Comparison of ENCODE assay signal across 24 mouse cellular contexts in the genomic region with DNA sequence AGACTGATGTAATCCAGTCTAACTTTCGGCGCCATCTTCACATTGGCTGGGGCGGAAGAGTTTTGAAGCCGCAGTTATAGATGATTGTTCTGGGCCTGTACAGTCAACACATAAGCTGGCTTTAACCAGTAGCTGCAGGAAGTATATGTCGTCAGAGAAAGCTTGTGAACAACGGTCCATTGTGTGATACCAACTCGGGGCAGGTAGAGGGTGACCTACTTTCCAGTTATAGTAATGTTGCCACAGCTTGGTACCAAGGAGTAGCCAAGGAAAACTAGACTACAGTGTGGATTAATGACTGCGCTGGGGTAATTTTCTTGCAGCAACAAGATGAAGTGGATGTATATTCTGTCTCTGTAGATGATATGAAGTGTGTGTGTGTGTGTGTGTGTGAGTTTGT. TPM values are rescaled to one million over a fixed set of nuclear protein-coding genes. Genes with fewer than 3 reads are reported as not detected.
DNase-seq lines count a peak whose midpoint lies in the region; ATAC-seq and TF ChIP-seq lines count a peak whose summit lies in the region.
"Had no signal": no experiment of that assay in that cellular context is flagged by ENCODE, and none has a peak within 500 bp of the region (broad histone marks: within the 10 kb centered on the region; RNA-seq: fewer than 3 reads in every experiment).

No protein-coding gene starts in this region.

- no peak for TF ChIP-seq EP300 in lung, postnatal 0 days (IDR thresholded peaks at IDR 0.05)
- no peak for TF ChIP-seq EP300 in stomach, postnatal 0 days (optimal IDR thresholded peaks at IDR 0.05)

- H3K36me3 ChIP-seq in lung, postnatal 0 days (ENCODE audit: insufficient read depth, low read length), result no peaks in the 10 kb centered on the region
- no peaks in the 10 kb centered on the region for H3K36me3 ChIP-seq in stomach, postnatal 0 days (ENCODE audit: control insufficient read depth, insufficient read depth, low read length)
- H3K36me3 ChIP-seq: embryonic facial prominence, embryonic 12.5 days; embryonic facial prominence, embryonic 15.5 days; forebrain, embryonic 12.5 days; forebrain, embryonic 15.5 days; heart, embryonic 10.5 days; heart, embryonic 13.5 days had no signal

- no peak overlapping the region for H3K27ac ChIP-seq in lung, postnatal 0 days (ENCODE audit: low read length)
- H3K27ac ChIP-seq in stomach, postnatal 0 days (replicated peaks), result peak overlapping the region; percentile 67
- H3K27ac ChIP-seq: embryonic facial prominence, embryonic 12.5 days; embryonic facial prominence, embryonic 15.5 days; forebrain, embryonic 12.5 days; forebrain, embryonic 15.5 days; heart, adult 2 months; heart, embryonic 10.5 days; heart, embryonic 13.5 days; hindbrain, embryonic 14.5 days; hindbrain, postnatal 0 days had no signal

- no peaks in the 10 kb centered on the region for H3K9me3 ChIP-seq in lung, postnatal 0 days (ENCODE audit: low read length)
- no peaks in the 10 kb centered on the region for H3K9me3 ChIP-seq in stomach, postnatal 0 days (ENCODE audit: control insufficient read depth, low read length)
- H3K9me3 ChIP-seq: embryonic facial prominence, embryonic 12.5 days; embryonic facial prominence, embryonic 15.5 days; forebrain, embryonic 12.5 days; forebrain, embryonic 15.5 days; heart, embryonic 10.5 days; heart, embryonic 13.5 days had no signal

- H3K4me3 ChIP-seq in lung, postnatal 0 days (ENCODE audit: low read depth, low read length), result no peak overlapping the region
- no peak overlapping the region for H3K4me3 ChIP-seq in stomach, postnatal 0 days (ENCODE audit: low read depth, low read length)
- H3K4me3 ChIP-seq: embryonic facial prominence, embryonic 12.5 days; embryonic facial prominence, embryonic 15.5 days; forebrain, embryonic 12.5 days; forebrain, embryonic 15.5 days; heart, adult 2 months; heart, embryonic 10.5 days; heart, embryonic 13.5 days had no signal

- no peak overlapping the region for H3K9ac ChIP-seq in lung, postnatal 0 days (replicated peaks; ENCODE audit: low read depth)
- H3K9ac ChIP-seq in stomach, postnatal 0 days (ENCODE audit: low read length), result no peak overlapping the region
- H3K9ac ChIP-seq: embryonic facial prominence, embryonic 12.5 days; embryonic facial prominence, embryonic 15.5 days; forebrain, embryonic 12.5 days; forebrain, embryonic 15.5 days; hindbrain, embryonic 14.5 days had no signal

- no peak overlapping the region for H3K4me2 ChIP-seq in lung, postnatal 0 days (replicated peaks; ENCODE audit: low read depth, low read length)
- no peak overlapping the region for H3K4me2 ChIP-seq in stomach, postnatal 0 days (replicated peaks; ENCODE audit: low read depth)
- H3K4me2 ChIP-seq: embryonic facial prominence, embryonic 12.5 days; forebrain, embryonic 12.5 days; forebrain, embryonic 15.5 days; hindbrain, embryonic 14.5 days had no signal

- TF ChIP-seq CTCF in lung, postnatal 0 days (IDR thresholded peaks at IDR 0.05), result no peak
- no peak for TF ChIP-seq CTCF in stomach, postnatal 0 days (IDR thresholded peaks at IDR 0.05; ENCODE audit: low read depth)

- WGBS in lung, postnatal 0 days, result 70% methylated on average over 8 of the region's 8 CpGs
- whole genome bisulfite sequencing in stomach, postnatal 0 days, result 73% methylated on average over 8 of the region's 8 CpGs

- H3K27me3 ChIP-seq in lung, postnatal 0 days (replicated peaks; ENCODE audit: insufficient read depth, low read length), result no peaks in the 10 kb centered on the region
- H3K27me3 ChIP-seq in stomach, postnatal 0 days (ENCODE audit: control insufficient read depth, insufficient read depth, low read length), result no peaks in the 10 kb centered on the region
- H3K27me3 ChIP-seq: heart, embryonic 13.5 days had no signal

- H3K4me1 ChIP-seq in lung, postnatal 0 days (ENCODE audit: insufficient read depth, low read depth, low read length), result no peaks in the 10 kb centered on the region
- no peaks in the 10 kb centered on the region for H3K4me1 ChIP-seq in stomach, postnatal 0 days (replicated peaks; ENCODE audit: control insufficient read depth, insufficient read depth)

- peak; percentile 20 for DNase-seq in cerebellum, adult 9-11 months
- DNase-seq in cerebellum, adult 9-10 months, result no peak
- DNase-seq in lung, postnatal 0 days (ENCODE audit: low spot score), result peak; percentile 34
- no peak for DNase-seq in lung, postnatal 4 days
- DNase-seq in fat pad, adult 2 months (ENCODE audit: extremely low read depth, low read depth, low spot score), result peak; percentile 97
- peak; percentile 52 for DNase-seq in stomach, postnatal 0 days (ENCODE audit: low spot score)
- no peak for DNase-seq in adrenal gland, adult (ENCODE audit: inconsistent age in 2 of 2, low spot score in 1 of 2)
- DNase-seq: adrenal gland, adult 2 months; adrenal gland, postnatal 14 days; cerebellum, adult 11-12 months; cerebellum, postnatal 25 days; gastrocnemius, postnatal 25 days; heart, adult 2 months; heart, postnatal 14 days; heart, postnatal 4 days had no signal

- ATAC-seq in lung, postnatal 0 days, result 0 out of 2 replicates have a peak, but pooled peaks have one; percentile 13
- peak; percentile 94 for ATAC-seq in stomach, postnatal 0 days (ENCODE audit: low FRiP score, low TSS enrichment)
- ATAC-seq: activated CD4-positive, CD25-positive, alpha-beta regulatory T cell, adult 4 months; forebrain, embryonic 15.5 days; hindbrain, postnatal 0 days had no signal

RNA-seq across cellular contexts. Expression of gene Mansc1, which starts 1.3 kb away (rescaled TPM):
- polyA plus RNA-seq in lung, postnatal 0 days (2015; fragmentation: Nextera tagmentation; extraction: Ambion mirVana), result 9.9 and 10.1 TPM in 2 replicates
- polyA plus RNA-seq in stomach, postnatal 0 days (2015; fragmentation: Nextera tagmentation; extraction: Ambion mirVana), result 17.1 and 18.2 TPM in 2 replicates

RNA-seq across cellular contexts. Expression of gene Borcs5, which starts 5.8 kb away (rescaled TPM):
- 14.6 and 18.4 TPM in 2 replicates for polyA plus RNA-seq in lung, postnatal 0 days (2015; fragmentation: Nextera tagmentation; extraction: Ambion mirVana)
- 17.7 and 20.7 TPM in 2 replicates for polyA plus RNA-seq in stomach, postnatal 0 days (2015; fragmentation: Nextera tagmentation; extraction: Ambion mirVana)

Comparison
In these comparisons a context has a peak if more than half of its experiments do, and no peak if none do; other contexts are left out.
1. DNase-seq: peak in cerebellum, adult 9-11 months (single experiment), lung, postnatal 0 days (single experiment), fat pad, adult 2 months (single experiment) and stomach, postnatal 0 days (single experiment); none in cerebellum, adult 9-10 months (single experiment), lung, postnatal 4 days (0 of 2) and adrenal gland, adult (0 of 2).